Mouse (Mus musculus) spleen, embryonic (tissue): ENCODE results near the gene 4921507P07Rik.
"Not testable (repeated sequence)": the region's sequence is repeated elsewhere in the genome, so short reads cannot be mapped to it uniquely, and the experiment has no call there.

Experiments used
- CTCF ChIA-PET: fragments of 350-600 bp; sonication (Branson Sonifier 250); formaldehyde crosslinking; loops from one replicate; lab custom pipeline; 2022; lab: Charles Lee

Gene 4921507P07Rik

DNA sequence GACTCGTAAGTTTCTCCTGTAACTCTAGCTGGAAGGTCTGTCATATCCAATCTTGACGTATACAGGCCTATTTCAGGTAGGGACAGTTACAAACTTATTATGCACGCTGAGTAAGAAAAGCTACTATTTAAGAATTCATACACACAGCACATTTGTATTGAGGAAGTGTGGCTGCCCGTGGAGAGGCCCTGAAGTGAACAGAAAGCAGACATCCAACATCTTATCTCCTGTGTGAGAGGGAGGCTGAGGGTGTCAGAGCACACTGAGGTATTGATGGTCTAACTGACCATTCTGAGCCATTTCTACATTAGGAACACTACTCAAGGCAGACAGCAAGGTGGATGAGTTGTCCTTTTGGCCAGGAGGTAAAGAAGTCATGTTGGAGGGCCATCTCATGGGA, 37.6 kb downstream of the 4921507P07Rik start:
- CTCF ChIA-PET, result no interaction called here

DNA sequence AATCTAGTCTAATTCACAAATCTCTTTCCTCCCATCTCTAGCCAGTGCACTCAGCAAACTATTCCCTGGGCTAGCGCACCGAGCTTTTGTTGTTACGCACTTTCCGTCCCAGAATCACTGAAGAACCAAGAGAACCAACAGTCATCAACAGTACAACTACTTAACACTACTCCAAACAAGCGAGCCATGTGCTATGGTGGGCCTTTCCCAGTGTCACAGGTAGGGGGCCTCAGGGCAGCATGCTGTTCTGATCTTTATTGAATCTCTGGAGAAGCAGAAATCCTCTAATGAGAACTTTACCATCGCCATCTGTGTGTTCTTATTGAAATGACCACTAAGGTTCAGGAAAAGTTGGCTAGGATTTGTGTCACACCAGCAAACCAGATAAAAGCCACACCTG, 38.9 kb downstream of the 4921507P07Rik start:
- CTCF ChIA-PET, result no interaction called here

DNA sequence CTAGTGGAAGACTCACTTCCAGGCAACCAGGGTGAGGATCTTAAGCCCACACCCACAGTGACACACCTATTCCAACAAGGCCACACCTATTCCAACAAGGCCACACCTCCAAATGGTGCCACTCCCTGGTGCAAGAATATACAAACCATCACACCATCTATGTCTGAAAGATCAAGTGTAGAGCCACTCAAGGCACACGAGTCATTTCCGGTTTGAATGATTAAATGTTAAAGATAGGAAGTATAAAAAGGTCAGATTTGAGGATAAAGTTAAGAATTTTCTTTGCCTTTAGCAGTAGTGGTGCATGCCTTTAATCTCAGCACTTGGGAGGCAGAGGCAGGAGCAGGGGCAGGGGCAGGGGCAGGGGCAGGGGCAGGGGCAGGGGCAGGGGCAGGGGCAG, 42.2 kb downstream of the 4921507P07Rik start:
- CTCF ChIA-PET, result not testable (repeated sequence)

DNA sequence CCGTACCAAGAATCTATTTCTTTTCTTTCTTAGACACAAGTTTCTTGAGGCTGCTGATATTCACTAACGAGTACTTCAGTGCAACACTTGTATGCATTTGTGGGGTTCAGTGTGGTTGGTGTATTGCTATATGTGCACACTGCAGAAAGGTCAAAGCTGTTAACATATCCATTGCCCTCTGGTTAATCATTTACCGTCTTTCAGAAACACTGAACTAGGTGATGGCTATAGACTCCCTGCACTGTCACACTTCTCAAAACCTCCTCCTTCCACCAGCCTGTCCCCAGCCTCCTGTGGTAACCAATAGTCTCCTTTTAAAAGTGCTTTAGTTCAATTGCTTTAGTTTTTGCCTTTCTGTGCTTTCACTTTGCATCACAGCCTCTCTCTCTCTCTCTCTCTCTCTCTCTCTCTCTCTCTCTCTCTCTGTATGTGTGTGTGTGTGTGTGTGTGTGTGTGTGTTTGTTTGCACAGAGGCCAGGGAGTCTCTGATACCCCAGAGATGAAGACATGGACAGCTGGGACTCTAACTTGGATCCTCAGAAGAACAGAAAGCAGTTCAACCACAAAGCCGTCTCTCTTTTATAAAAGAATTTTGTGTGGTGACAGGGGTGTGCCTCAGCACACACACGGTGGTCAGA, 43.4 kb downstream of the 4921507P07Rik start:
- CTCF ChIA-PET, result no interaction called here

DNA sequence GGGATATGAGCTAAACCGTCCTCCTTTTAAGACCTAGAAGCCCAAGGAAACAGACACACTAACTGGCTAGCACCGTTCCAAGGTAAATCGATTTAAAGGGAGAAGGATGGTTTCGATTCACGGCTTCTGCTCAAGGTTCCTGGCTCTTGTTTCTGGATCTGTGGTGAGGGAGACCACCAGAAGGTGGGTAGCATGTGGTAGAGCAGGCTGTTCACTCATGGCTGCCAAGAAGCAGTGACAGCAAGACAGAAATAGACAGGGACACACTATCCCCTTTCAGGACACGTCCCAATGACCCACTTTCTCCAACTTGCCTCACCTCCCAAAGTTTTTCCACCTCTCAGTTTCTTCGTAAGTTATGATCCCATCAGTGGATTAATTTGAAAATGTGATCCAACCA, 46.6 kb downstream of the 4921507P07Rik start:
- CTCF ChIA-PET, result no interaction called here

DNA sequence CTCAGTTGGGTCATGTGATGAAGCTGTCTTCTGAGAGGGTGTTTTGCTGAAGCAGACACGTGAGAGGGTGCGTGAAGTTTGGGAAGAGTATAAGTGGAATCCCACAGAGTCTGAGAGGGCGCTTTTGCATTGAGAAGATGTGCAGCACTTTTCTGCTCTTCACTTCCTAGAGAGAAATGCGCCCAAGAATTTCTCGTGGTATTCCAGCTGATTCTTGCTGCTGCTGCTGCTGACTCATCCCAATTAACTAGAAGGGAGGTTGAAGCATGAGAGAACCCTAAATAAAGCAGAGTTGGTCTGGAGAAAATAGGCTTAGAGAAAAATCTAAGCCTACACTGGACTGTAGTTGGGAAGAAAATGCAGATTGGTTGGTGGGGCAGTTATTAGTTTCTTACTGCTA, 47.4 kb downstream of the 4921507P07Rik start:
- CTCF ChIA-PET, result no interaction called here

DNA sequence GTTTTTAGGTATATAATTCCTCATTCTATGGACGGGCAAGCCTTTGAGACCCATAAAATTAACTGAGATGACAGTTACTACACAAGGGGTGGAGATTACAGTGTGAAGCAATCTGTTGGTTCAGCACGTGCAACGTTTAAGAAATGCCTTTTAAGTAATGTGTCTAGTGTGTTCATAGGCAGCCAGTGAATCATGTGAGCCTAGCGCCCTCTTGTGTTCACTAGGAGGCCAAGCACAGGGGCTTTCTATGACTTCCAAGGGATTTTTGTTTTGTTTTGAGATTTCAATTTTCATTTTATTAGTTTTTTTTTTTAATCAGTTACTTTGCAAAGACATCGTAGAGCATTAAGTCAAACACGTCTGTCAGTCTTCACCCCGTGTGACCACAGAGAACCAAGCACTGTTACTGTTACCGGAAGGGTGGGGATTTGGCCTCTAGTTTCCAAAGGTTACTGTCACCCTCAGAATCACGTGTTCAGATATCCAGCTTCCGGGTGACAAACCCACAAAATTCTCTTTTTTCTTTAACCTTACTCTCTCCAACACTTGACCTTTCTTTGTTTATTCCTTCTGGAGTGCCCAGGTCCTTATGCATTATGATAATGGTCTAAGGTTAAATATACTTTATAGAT, 50.9 kb downstream of the 4921507P07Rik start:
- CTCF ChIA-PET, result interaction anchor here (0.6 kb wide), 2 partner anchors 24 to 447 kb away, joined by 3 to 6 read pairs; no protein-coding TSS in a partner anchor

DNA sequence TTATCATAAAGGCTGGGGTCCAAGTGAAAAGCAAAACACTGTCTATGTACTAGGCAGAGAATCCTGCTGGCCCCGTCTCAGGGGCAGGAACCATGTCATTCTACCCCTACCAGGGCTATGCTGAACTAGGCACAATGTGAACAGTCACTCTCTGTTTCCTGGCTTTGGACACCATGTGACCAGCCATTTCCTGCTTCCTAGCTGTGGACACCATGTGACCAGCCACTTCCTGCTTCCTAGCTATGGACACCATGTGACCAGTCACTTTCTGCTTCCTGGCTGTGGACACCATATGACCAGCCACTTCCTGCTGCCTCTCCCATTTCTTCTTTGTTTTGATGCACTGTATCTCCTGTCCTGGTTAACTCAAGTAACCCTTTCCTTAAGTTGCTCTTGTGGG, 53.9 kb downstream of the 4921507P07Rik start:
- CTCF ChIA-PET, result no interaction called here

DNA sequence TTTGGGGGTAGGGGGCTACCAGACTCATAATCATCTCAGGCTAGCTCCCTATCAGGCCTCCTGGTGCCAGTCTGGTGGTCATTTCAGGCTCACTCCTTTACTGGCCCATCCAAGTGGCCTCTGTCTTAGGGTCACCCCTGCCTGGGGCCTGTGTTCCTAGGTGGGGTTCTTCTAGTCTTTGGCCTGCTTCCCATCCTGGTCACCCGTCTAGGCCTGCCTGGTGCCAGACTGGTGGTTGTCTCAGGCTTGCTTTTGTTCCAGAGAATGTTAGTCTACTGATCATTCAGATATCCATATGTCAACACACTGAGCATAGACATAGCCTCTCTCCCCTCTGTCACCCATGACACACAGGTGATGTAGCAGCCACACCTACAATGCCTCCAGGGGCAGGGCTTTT, 56.8 kb downstream of the 4921507P07Rik start:
- CTCF ChIA-PET, result no interaction called here

DNA sequence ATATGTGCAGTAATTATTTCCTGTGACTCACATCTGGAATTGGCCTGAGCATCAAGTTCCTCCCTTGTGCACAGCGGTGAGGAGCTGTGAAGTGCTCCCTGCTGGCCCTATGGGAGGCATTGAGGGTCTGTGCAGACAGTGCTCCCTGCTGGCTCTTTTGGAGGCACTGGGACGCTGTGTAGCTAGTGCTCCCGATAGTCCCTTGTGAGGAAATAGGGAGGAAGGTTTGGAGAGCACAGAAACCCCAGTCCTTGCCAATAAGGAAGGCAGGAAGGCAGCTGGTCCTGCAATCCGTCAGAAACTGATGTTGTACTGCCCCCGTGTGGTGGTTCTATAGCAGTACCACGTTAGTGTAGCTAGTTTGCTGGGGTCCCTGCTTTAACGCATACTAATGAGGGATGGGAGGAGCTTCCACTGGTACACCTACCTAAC, 60.0 kb downstream of the 4921507P07Rik start:
- CTCF ChIA-PET, result no interaction called here

DNA sequence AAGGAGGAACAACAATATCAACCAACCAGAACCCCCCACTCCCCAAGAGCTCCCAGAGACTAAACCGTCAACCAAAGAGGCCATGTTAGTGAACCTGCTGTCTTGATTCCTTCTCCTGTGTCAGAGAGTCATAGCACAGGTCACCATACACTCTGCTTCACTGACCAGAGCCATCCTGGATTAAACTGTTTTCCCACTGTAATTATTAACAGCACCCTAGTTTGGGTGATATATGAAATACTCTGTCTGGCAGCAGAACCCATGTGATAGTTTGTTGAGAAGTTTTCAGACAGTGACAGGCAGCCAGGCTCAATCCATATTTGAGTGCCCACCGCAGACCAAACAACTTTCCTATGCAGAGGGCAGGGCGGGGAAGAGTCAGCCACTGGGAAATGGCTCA, 61.1 kb downstream of the 4921507P07Rik start:
- CTCF ChIA-PET, result no interaction called here

DNA sequence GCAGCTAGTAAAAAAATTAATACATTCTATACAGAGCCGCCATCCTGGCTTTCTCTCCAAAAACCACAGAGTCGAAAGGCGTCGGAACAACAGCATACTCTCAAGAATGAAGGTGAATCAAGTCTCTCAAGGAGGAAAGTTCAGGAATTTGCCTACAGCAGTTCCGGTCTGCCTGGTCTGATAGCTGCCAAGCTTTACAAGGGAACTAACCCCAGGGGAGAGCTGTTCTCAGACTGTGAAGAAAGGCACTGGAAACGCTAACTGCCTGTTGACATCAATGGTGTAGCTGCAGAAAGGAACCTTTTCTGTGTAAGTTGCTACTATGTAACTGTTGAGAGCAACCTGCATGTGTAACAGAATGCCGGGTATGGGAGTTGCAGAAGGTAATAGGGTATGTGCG, 64.5 kb downstream of the 4921507P07Rik start:
- CTCF ChIA-PET, result no interaction called here

DNA sequence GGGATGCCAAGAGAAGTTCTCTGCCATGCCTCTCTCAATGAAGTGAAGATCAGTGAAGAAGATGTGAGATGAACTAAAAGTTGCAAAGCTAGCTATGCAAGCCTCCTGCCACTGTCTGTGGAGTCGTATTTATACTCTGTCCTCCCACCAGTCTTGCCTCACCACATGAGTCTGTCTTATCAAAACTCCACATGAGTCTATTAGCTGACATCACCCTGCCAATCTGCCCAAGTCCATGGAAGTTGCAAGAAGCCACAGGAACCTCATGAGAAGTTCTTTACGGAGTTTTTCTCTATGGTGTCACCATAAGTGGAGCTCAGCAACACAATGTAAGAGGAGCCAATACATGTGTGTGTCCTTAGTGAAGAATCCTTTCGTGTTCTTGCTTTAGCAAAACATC, 65.4 kb downstream of the 4921507P07Rik start:
- CTCF ChIA-PET, result no interaction called here

DNA sequence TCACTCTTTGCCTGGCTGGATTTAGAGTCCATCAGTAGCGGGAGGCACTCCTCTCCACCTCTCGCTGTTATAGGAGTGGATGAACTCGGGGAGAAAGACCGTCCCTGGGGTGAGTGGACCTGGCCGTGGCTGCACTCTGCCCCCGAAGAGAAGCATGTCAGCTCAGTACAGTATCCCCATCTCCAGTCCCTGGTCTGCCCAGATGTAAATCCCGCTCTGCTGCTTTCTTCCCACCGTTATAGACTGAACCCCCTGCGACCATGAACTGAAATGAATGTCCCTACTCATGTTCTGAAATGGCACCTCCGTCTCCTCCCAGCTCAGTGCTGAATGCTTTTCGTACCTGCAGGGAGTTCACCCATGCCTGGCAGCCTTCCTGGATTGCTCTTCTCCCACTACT, 67.2 kb downstream of the 4921507P07Rik start:
- CTCF ChIA-PET, result no interaction called here

DNA sequence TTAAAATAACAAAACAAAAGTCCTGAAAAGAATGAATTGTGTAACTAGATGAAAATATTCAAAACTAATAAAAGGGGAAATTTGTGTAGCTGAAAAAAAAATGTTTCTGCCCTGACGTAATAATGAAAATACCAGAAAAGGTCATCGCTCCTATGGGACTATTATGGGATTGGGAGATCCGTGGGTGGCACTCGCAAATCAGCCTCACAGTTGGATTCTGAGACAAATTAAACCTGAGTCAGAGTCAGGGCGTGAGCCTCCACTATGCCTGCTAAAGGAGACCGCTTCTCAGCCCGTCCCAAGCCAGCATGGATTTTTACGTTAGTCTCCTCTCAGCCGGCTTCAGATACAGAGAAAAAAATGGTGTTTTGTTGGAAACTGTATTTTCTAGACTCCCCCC, 69.0 kb downstream of the 4921507P07Rik start:
- CTCF ChIA-PET, result interaction anchor here (0.6 kb wide), 1 partner anchor 1315 kb away, joined by 6 read pairs; no protein-coding TSS in a partner anchor

DNA sequence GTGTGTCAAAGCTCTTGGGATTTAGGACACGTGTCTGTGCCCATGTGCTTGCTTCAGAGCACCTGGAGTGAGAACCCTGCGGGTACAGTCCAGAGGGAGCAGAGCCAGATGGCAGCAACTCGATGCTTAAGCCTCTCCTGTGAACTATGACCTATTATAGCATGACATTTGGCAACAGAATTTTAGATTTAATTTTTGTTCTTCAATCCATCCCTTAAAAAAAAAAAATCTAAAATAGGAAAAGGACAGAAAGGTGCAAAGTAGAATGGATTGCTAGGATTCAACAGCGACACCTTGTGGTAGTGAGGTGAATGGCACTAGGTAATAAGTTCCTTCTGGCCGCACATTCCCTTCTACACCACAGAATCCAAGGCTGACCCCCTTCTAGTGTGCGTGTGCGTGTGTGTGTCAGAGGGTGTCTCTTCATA, 69.8 kb downstream of the 4921507P07Rik start:
- CTCF ChIA-PET, result no interaction called here

DNA sequence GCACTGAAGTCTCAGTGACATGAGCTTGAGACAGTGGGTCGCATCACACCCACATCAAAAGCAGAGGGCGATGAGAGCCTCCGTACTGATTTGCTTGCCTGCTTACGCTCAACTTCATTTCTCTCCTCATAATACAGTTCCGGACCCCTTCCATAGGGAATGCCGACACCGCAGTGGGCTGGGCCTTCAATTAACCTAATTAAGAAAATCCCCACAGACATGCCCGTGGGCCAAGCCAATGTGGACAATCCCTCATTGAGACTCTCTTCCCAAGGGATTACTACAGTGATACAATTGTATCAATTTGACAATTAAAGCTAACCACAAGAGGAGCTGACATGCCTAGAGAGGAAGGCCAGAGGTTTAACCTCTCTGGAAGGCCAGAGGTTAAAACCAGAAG, 70.6 kb downstream of the 4921507P07Rik start:
- CTCF ChIA-PET, result no interaction called here

DNA sequence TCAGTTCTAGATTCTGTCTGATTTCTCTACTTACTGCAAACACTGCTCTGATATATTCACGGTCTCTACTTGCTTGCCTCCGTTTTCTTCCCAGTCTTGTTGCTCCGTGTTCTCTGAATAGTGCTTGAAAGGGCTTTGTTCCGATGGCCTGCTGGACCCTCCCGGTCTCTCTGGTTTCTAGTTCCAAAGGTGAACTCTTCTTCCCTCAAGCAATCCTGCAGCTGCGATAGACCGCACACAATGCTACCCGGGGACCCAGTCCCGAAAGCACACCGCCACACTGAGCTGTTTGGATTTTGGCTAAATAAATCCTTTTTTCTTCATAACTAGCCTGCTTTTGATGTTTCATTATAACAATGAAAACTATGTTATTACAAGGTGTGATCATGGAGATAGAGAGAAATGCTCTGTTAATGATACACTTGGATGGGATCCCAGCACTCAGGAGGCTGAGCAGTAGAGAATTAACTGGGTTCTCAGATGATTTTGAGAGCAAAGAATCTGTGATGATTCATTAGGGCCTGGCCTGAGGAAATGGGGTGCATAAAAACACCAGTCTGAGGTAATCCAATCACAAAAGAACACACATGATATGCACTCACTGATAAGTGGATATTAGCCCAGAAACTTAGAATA, 72.1 kb downstream of the 4921507P07Rik start:
- CTCF ChIA-PET, result no interaction called here
